Mouse (Mus musculus): ENCODE data around the gene Ccdc137. TPM values are rescaled to one million over a fixed set of nuclear protein-coding genes. Genes with fewer than 3 reads are reported as not detected.

Gene Ccdc137
- polyA plus RNA-seq, 1 experiment = 24.6 TPM

GRCm38 (mm10) chr11:120492024-120492877, 34.3 kb downstream of the Ccdc137 start:
- TF ChIP-seq MAX (IDR thresholded peaks at IDR 0.05) (no peak), CTCF (IDR thresholded peaks at IDR 0.05; ENCODE audit: control insufficient read depth, insufficient read depth, insufficient read length) (no peak), USF1 (IDR thresholded peaks at IDR 0.05; ENCODE audit: low read depth) (peak; percentile 79), MYOD1 (IDR thresholded peaks at IDR 0.05; ENCODE audit: control insufficient read depth, insufficient read length, low read depth) (no peak), CEBPB (IDR thresholded peaks at IDR 0.05; ENCODE audit: low read depth) (no peak)
- peak overlapping the region; percentile 99 for H3K4me3 ChIP-seq (ENCODE audit: insufficient read depth, poor library complexity, severe bottlenecking)
- peaks cover 14% of the 10 kb centered on the region for H3K79me3 ChIP-seq (ENCODE audit: low read depth)
- peaks cover 41% of the 10 kb centered on the region for H3K79me2 ChIP-seq (ENCODE audit: control insufficient read depth, insufficient read depth)
- H3K27me3 ChIP-seq (ENCODE audit: control insufficient read depth, insufficient read depth, insufficient read length) = no peaks in the 10 kb centered on the region
- peaks cover 65% of the 10 kb centered on the region for H3K36me3 ChIP-seq (ENCODE audit: control insufficient read depth, insufficient read depth)
- H3ac ChIP-seq (ENCODE audit: control insufficient read depth, insufficient read length, low read depth) = peak overlapping the region; percentile 84

- peaks cover 64% of the 10 kb centered on the region for H3K36me3 ChIP-seq (ENCODE audit: control insufficient read depth, insufficient read depth)
Measured at GRCm38 (mm10) chr11:120492878-120493203, 34.9 kb downstream of the Ccdc137 start.

DNA sequence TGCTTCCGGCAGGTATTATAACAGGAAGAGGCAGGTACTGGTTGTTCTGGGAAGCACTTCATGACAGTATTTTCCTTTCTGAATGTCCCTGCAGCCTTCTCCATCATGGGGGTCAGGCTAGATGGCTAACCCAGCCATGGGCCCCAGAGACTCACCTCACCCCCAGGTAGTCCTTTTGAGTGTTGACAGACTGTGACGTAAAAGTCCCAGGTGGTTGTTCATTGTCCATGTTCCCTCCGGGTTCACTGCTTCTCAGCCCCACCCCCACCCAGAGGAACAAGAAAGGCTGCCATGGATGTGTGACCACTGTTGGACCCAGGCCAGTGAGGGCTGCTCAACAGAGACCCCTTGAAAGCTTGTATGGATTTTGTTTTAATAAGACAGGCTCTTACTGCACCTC, 35.4 kb downstream of the Ccdc137 start:
- H3K27me3 ChIP-seq (ENCODE audit: control insufficient read depth, insufficient read depth, insufficient read length) = no peaks in the 10 kb centered on the region
- no peak overlapping the region for H3ac ChIP-seq (ENCODE audit: control insufficient read depth, insufficient read length, low read depth)
- no peak for TF ChIP-seq MYOG (IDR thresholded peaks at IDR 0.05; ENCODE audit: control insufficient read depth, extremely low read depth, insufficient read length)
- no peak for TF ChIP-seq MAX (IDR thresholded peaks at IDR 0.05)
- TF ChIP-seq CTCF (IDR thresholded peaks at IDR 0.05; ENCODE audit: control insufficient read depth, insufficient read depth, insufficient read length) = no peak
- TF ChIP-seq FOSL1 (IDR thresholded peaks at IDR 0.05; ENCODE audit: insufficient read depth, low read length, poor library complexity, severe bottlenecking) = no peak
- TF ChIP-seq MYOD1 (IDR thresholded peaks at IDR 0.05; ENCODE audit: control insufficient read depth, insufficient read length, low read depth) = no peak
- TF ChIP-seq USF1 (IDR thresholded peaks at IDR 0.05; ENCODE audit: low read depth) = no peak
- no peak for TF ChIP-seq CEBPB (IDR thresholded peaks at IDR 0.05; ENCODE audit: low read depth)
- H3K79me2 ChIP-seq (ENCODE audit: control insufficient read depth, insufficient read depth) = peaks cover 31% of the 10 kb centered on the region
- H3K79me3 ChIP-seq (ENCODE audit: low read depth) = peaks cover 14% of the 10 kb centered on the region
- H3K4me3 ChIP-seq (ENCODE audit: insufficient read depth, poor library complexity, severe bottlenecking) = peak overlapping the region; percentile 99
- peaks cover 64% of the 10 kb centered on the region for H3K36me3 ChIP-seq (ENCODE audit: control insufficient read depth, insufficient read depth)

More at GRCm38 (mm10) chr11:120492878-120493203, 34.9 kb downstream of the Ccdc137 start:
- TF ChIP-seq CTCF (IDR thresholded peaks at IDR 0.05; ENCODE audit: control insufficient read depth, insufficient read depth, insufficient read length) = no peak
- peak overlapping the region; percentile 99 for H3K4me3 ChIP-seq (ENCODE audit: insufficient read depth, poor library complexity, severe bottlenecking)
- H3K79me3 ChIP-seq (ENCODE audit: low read depth) = peaks cover 14% of the 10 kb centered on the region
- peaks cover 35% of the 10 kb centered on the region for H3K79me2 ChIP-seq (ENCODE audit: control insufficient read depth, insufficient read depth)
- H3ac ChIP-seq (ENCODE audit: control insufficient read depth, insufficient read length, low read depth) = peak overlapping the region; percentile 16
- H3K27me3 ChIP-seq (ENCODE audit: control insufficient read depth, insufficient read depth, insufficient read length) = no peaks in the 10 kb centered on the region

DNA sequence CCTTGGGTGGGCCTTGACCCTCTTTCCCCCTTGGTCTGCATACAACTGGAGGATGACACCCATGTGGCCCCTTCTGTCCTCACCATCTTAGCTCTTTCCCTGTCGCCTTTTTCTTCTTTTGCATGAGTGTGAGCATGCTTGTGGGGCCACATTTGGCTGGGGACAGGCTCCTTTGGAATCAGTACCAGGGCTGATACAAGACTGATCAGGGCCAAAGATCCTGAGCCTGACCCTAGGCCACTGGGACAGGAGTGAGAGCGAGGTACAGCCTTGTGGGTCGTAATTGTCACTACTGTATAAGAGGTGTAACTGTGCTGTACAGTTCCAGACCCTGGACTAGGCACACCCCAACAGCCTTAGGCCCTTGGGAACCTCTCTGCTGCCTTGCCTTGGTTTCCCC, 36.0 kb downstream of the Ccdc137 start:
- peaks cover 64% of the 10 kb centered on the region for H3K36me3 ChIP-seq (ENCODE audit: control insufficient read depth, insufficient read depth)
- no peak overlapping the region for H3K4me3 ChIP-seq (ENCODE audit: insufficient read depth, poor library complexity, severe bottlenecking)
- H3ac ChIP-seq (ENCODE audit: control insufficient read depth, insufficient read length, low read depth) = no peak overlapping the region
- peaks cover 14% of the 10 kb centered on the region for H3K79me3 ChIP-seq (ENCODE audit: low read depth)
- peaks cover 31% of the 10 kb centered on the region for H3K79me2 ChIP-seq (ENCODE audit: control insufficient read depth, insufficient read depth)
- TF ChIP-seq MAX (IDR thresholded peaks at IDR 0.05) (no peak), MYOG (IDR thresholded peaks at IDR 0.05; ENCODE audit: control insufficient read depth, extremely low read depth, insufficient read length) (no peak), USF1 (IDR thresholded peaks at IDR 0.05; ENCODE audit: low read depth) (no peak), CTCF (IDR thresholded peaks at IDR 0.05; ENCODE audit: control insufficient read depth, insufficient read depth, insufficient read length) (no peak), MYOD1 (IDR thresholded peaks at IDR 0.05; ENCODE audit: control insufficient read depth, insufficient read length, low read depth) (no peak), FOSL1 (IDR thresholded peaks at IDR 0.05; ENCODE audit: insufficient read depth, low read length, poor library complexity, severe bottlenecking) (no peak), CEBPB (IDR thresholded peaks at IDR 0.05; ENCODE audit: low read depth) (no peak)
- no peaks in the 10 kb centered on the region for H3K27me3 ChIP-seq (ENCODE audit: control insufficient read depth, insufficient read depth, insufficient read length)

- TF ChIP-seq USF1 (IDR thresholded peaks at IDR 0.05; ENCODE audit: low read depth) (no peak), MAX (IDR thresholded peaks at IDR 0.05) (no peak), MYOD1 (IDR thresholded peaks at IDR 0.05; ENCODE audit: control insufficient read depth, insufficient read length, low read depth) (no peak), FOSL1 (IDR thresholded peaks at IDR 0.05; ENCODE audit: insufficient read depth, low read length, poor library complexity, severe bottlenecking) (no peak)
- H3K79me2 ChIP-seq (ENCODE audit: control insufficient read depth, insufficient read depth) = peaks cover 21% of the 10 kb centered on the region
- peaks cover 52% of the 10 kb centered on the region for H3K36me3 ChIP-seq (ENCODE audit: control insufficient read depth, insufficient read depth)
- no peak overlapping the region for H3ac ChIP-seq (ENCODE audit: control insufficient read depth, insufficient read length, low read depth)
- peaks cover 10% of the 10 kb centered on the region for H3K79me3 ChIP-seq (ENCODE audit: low read depth)
- H3K27me3 ChIP-seq (ENCODE audit: control insufficient read depth, insufficient read depth, insufficient read length) = no peaks in the 10 kb centered on the region
- no peak overlapping the region for H3K4me3 ChIP-seq (ENCODE audit: insufficient read depth, poor library complexity, severe bottlenecking)
Measured at GRCm38 (mm10) chr11:120497436-120497835, 39.5 kb downstream of the Ccdc137 start.

- peaks cover 13% of the 10 kb centered on the region for H3K79me2 ChIP-seq (ENCODE audit: control insufficient read depth, insufficient read depth)
- no peak overlapping the region for H3ac ChIP-seq (ENCODE audit: control insufficient read depth, insufficient read length, low read depth)
- H3K4me3 ChIP-seq (ENCODE audit: insufficient read depth, poor library complexity, severe bottlenecking) = no peak overlapping the region
- H3K79me3 ChIP-seq (ENCODE audit: low read depth) = peaks cover 3% of the 10 kb centered on the region
- peaks cover 52% of the 10 kb centered on the region for H3K36me3 ChIP-seq (ENCODE audit: control insufficient read depth, insufficient read depth)
- TF ChIP-seq MAX (IDR thresholded peaks at IDR 0.05) (no peak), MYOD1 (IDR thresholded peaks at IDR 0.05; ENCODE audit: control insufficient read depth, insufficient read length, low read depth) (no peak), FOSL1 (IDR thresholded peaks at IDR 0.05; ENCODE audit: insufficient read depth, low read length, poor library complexity, severe bottlenecking) (no peak), MYOG (IDR thresholded peaks at IDR 0.05; ENCODE audit: control insufficient read depth, extremely low read depth, insufficient read length) (no peak)
- H3K27me3 ChIP-seq (ENCODE audit: control insufficient read depth, insufficient read depth, insufficient read length) = no peaks in the 10 kb centered on the region
Measured at GRCm38 (mm10) chr11:120498226-120498625, 40.3 kb downstream of the Ccdc137 start.

Data from C2C12 (cell line).